Comparison of ENCODE assay signal across 34 mouse cellular contexts in the genomic region with DNA sequence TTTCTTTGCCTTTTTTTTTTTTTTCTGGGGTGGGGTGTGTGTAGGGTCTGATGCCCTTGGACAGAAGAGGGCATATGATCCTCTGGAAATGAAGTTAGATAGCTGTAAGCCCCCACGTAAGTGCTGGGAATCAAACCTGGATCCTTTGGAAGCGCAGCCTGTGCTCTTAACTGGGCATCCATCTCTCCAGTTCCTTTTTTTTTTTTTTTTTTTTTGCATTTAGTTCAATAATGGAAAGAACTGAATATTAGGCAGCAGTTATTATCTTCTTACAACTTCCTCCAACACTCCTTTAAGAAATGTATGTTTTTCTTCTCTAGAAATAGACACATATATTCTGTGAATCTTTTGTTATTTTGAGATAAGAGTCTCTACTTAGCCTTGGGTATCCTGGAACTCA. TPM values are rescaled to one million over a fixed set of nuclear protein-coding genes. Genes with fewer than 3 reads are reported as not detected.
"Had no signal": no experiment of that assay in that cellular context is flagged by ENCODE, and none has a peak within 500 bp of the region (broad histone marks: within the 10 kb centered on the region; RNA-seq: fewer than 3 reads in every experiment).

No protein-coding gene starts in this region.

- DNase-seq: gastrocnemius, postnatal 14 days; gastrocnemius, postnatal 36 days; heart, adult 2 months; heart, postnatal 14 days; heart, postnatal 36 days; kidney, adult 18-20 months; kidney, adult 8-10 months; kidney, postnatal 10 days; kidney, postnatal 25 days; kidney, postnatal 4 days; left cerebral cortex, postnatal 4 days; liver, embryonic 13.5 days had no signal

- H3K4me1 ChIP-seq: heart, embryonic 13.5 days; intestine, embryonic 15.5 days; limb, embryonic 15.5 days had no signal

- H3K36me3 ChIP-seq: heart, embryonic 13.5 days; heart, embryonic 15.5 days; hindbrain, embryonic 13.5 days; hindbrain, embryonic 15.5 days; intestine, embryonic 15.5 days; limb, embryonic 13.5 days; limb, embryonic 15.5 days; liver, embryonic 13.5 days had no signal

- ATAC-seq: hindbrain, postnatal 0 days; intestine, embryonic 15.5 days; intestine, postnatal 0 days had no signal

- H3K27ac ChIP-seq: heart, adult 2 months; heart, embryonic 13.5 days; heart, embryonic 15.5 days; hindbrain, embryonic 13.5 days; hindbrain, embryonic 15.5 days; hindbrain, postnatal 0 days; intestine, embryonic 15.5 days; layer of hippocampus, adult 2 months; left cerebral cortex, adult 2 months; limb, embryonic 13.5 days; limb, embryonic 15.5 days; liver, embryonic 13.5 days had no signal

- H3K4me3 ChIP-seq: heart, adult 2 months; heart, embryonic 13.5 days; heart, embryonic 15.5 days; hindbrain, embryonic 13.5 days; hindbrain, embryonic 15.5 days; intestine, embryonic 15.5 days; layer of hippocampus, adult 2 months; left cerebral cortex, adult 2 months; limb, embryonic 13.5 days; limb, embryonic 15.5 days; liver, embryonic 13.5 days had no signal

- H3K9me3 ChIP-seq: heart, embryonic 13.5 days; heart, embryonic 15.5 days; hindbrain, embryonic 13.5 days; hindbrain, embryonic 15.5 days; intestine, embryonic 15.5 days; limb, embryonic 13.5 days; limb, embryonic 15.5 days; liver, embryonic 13.5 days had no signal

- H3K4me2 ChIP-seq: heart, embryonic 11.5 days; heart, embryonic 13.5 days; heart, embryonic 15.5 days; hindbrain, embryonic 13.5 days; hindbrain, embryonic 15.5 days; intestine, embryonic 15.5 days; limb, embryonic 13.5 days; limb, embryonic 15.5 days; liver, embryonic 11.5 days; liver, embryonic 13.5 days had no signal

- H3K27me3 ChIP-seq: heart, embryonic 13.5 days; heart, embryonic 15.5 days; hindbrain, embryonic 13.5 days; hindbrain, embryonic 15.5 days; intestine, embryonic 15.5 days; limb, embryonic 15.5 days had no signal

- H3K9ac ChIP-seq: heart, embryonic 13.5 days; heart, embryonic 15.5 days; hindbrain, embryonic 13.5 days; hindbrain, embryonic 15.5 days; intestine, embryonic 15.5 days; limb, embryonic 13.5 days; limb, embryonic 15.5 days; liver, embryonic 13.5 days had no signal

RNA-seq across cellular contexts. Expression of gene Pla2g10, which starts 27.0 kb away (rescaled TPM):
- total RNA-seq: gastrocnemius, adult 18-20 months; gastrocnemius, adult 8-10 months; gastrocnemius, postnatal 14 days; gastrocnemius, postnatal 36 days; heart, adult 2 months; heart, postnatal 14 days; heart, postnatal 36 days; hematopoietic stem cell, adult 5-6 weeks; hindbrain, postnatal 0 days; layer of hippocampus, adult 2 months; layer of hippocampus, postnatal 10 days; layer of hippocampus, postnatal 25 days; left cerebral cortex, adult 2 months; left cerebral cortex, postnatal 14 days; left cerebral cortex, postnatal 4 days had no signal
- polyA plus RNA-seq: heart, embryonic 11.5 days; heart, postnatal 0 days; hindbrain, postnatal 0 days; kidney, embryonic 14.5 days; limb, embryonic 11.5 days; liver, embryonic 13.5 days had no signal
